Mouse (Mus musculus): ENCODE measurements around the gene Fgf3.

DNA sequence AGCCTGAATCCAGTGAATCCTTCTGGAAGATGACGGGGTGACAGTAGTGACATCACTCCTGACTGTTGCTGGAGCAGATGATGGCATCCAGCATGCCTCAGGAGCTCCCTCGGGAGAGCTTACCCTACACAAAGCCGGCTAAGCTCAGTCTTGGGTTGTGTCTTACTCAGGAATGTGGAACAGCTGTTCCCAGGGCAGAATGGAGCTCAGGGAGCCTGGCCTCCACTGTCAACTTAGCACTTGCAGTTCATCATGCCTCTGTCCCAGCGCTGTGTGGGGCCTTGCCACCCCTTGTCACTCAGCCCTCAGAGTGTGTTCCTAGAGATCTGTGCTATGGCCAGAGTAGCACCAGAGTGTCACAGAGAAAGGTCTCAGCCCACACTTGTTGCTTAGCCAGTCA is 26.4 kb upstream of the Fgf3 start:
- no peak for TF ChIP-seq GATA1 (IDR thresholded peaks at IDR 0.05; ENCODE audit: borderline replicate concordance, low read length)
- no peak for TF ChIP-seq FLI1 (IDR thresholded peaks at IDR 0.05; ENCODE audit: low read length)

All from megakaryocyte, embryonic 14.5 days (primary cell).